Mouse (Mus musculus) B cell, adult 2 months (primary cell): ENCODE measurements around the gene Slc1a5.

Experiments used
- DNase-seq, 2 experiments: peaks; one replicate each; pipeline ENCODE4 v3.0.0; 2022

Slc1a5 gene

GRCm38 (mm10) chr7:16780825-16781554 is at the start of gene Slc1a5:
Slc1a5 (plus strand) TSS chr7:16781340.
- DNase-seq: peak; percentile 95 to 97

GRCm38 (mm10) chr7:16731893-16732422 is 49.2 kb upstream of the Slc1a5 start:
- DNase-seq: peak in 1 of 2 experiments; percentile 12

- DNase-seq: no peak
These were observed 43.5 kb upstream of the Slc1a5 start for GRCm38 (mm10) chr7:16737606-16738072.

GRCm38 (mm10) chr7:16738073-16738696 is 43.0 kb upstream of the Slc1a5 start, which contains the start of gene Ap2s1:
Ap2s1 (plus strand) TSS chr7:16738410.
- peak; percentile 91 to 94 for DNase-seq

GRCm38 (mm10) chr7:16739056-16739604 is 42.0 kb upstream of the Slc1a5 start:
- no peak for DNase-seq

- DNase-seq: no peak
These were observed 35.8 kb upstream of the Slc1a5 start for GRCm38 (mm10) chr7:16745373-16745772.

GRCm38 (mm10) chr7:16746093-16746492 is 35.0 kb upstream of the Slc1a5 start:
- peak; percentile 62 to 66 for DNase-seq

GRCm38 (mm10) chr7:16747656-16748055 is 33.5 kb upstream of the Slc1a5 start:
- DNase-seq: no peak

- DNase-seq: no peak
These were observed 29.1 kb upstream of the Slc1a5 start for GRCm38 (mm10) chr7:16752016-16752415.

- no peak for DNase-seq
These were observed 25.6 kb upstream of the Slc1a5 start for GRCm38 (mm10) chr7:16755362-16756017.

- peak; percentile 36 to 44 for DNase-seq
These were observed 22.1 kb upstream of the Slc1a5 start for GRCm38 (mm10) chr7:16758872-16759574.

- peak; percentile 27 to 34 for DNase-seq
These were observed 20.8 kb upstream of the Slc1a5 start for GRCm38 (mm10) chr7:16760292-16760691.

GRCm38 (mm10) chr7:16761005-16761481 is 20.1 kb upstream of the Slc1a5 start:
- DNase-seq: no peak

- DNase-seq: no peak
These were observed 19.5 kb upstream of the Slc1a5 start for GRCm38 (mm10) chr7:16761630-16762029.

- DNase-seq: no peak
These were observed 17.5 kb upstream of the Slc1a5 start for GRCm38 (mm10) chr7:16763463-16764218.

GRCm38 (mm10) chr7:16766443-16766842 is 14.7 kb upstream of the Slc1a5 start:
- no peak for DNase-seq

GRCm38 (mm10) chr7:16775888-16776287 is 5.3 kb upstream of the Slc1a5 start:
- no peak for DNase-seq

- no peak for DNase-seq
These were observed 1.1 kb upstream of the Slc1a5 start for GRCm38 (mm10) chr7:16780076-16780475.

GRCm38 (mm10) chr7:16781555-16781815 is 345 bp downstream of the Slc1a5 start:
- DNase-seq: no peak

GRCm38 (mm10) chr7:16781816-16782554 is 845 bp downstream of the Slc1a5 start:
- peak; percentile 58 to 62 for DNase-seq

GRCm38 (mm10) chr7:16782555-16783125 is 1.5 kb downstream of the Slc1a5 start:
- peak; percentile 46 to 48 for DNase-seq
